Mouse (Mus musculus) neural tube, postnatal 0 days (tissue): ENCODE measurements around the gene Tmem30a. TPM values are rescaled to one million over a fixed set of nuclear protein-coding genes. Genes with fewer than 3 reads are reported as not detected.

ENCODE experiments used
- polyA plus RNA-seq: library from polyadenylated mRNA; unstranded; fragments of >200 nt; fragmentation: Nextera tagmentation; extraction: Ambion mirVana; gene quantifications from 2 replicates; pipeline ENCODE4 v1.2.1, GENCODE M21; 2015

The Tmem30a gene
- 125 and 131 TPM in 2 replicates for polyA plus RNA-seq

GRCm38 (mm10) chr9:79792841-79793835, at the start of gene Tmem30a:
Tmem30a (minus strand) TSS chr9:79793507.

DNA sequence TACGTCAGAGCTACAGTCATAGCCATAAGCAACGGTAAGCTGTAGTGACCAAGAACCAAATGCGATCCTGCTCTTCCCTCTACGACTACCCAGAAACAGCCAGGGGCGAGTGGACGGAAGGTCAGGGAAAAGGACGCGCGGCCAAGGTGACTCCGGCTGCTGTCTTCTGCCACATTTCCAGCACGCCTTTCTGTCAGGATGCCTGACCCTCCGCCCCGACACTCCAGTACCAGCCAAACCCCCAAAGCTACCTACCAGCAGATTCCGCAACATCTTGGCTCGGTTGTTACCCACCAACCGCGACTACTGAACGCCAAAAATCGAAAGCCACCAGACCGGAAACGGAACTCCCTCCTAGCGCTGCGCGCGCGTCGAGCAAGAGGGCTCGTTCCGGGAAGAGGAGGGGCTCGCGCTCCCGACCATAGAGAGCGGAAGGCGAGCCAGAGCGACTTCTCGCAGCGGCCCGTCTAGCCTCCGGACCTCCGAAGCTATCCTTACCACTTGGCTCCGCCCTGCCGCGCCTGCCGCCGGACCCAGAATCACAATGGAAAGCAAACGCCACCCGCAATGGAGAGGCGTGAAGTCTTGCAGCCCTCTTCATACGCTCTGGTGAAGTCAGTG, 33.8 kb downstream of the Tmem30a start, which contains the start of gene Cox7a2:
TSS of gene Cox7a2 (minus strand) at position 494 of the 621 bp plus-strand sequence.

Other genes starting within 250 kb of the Tmem30a start
- 16.9 and 19.2 TPM in 2 replicates for gene Col12a1, start 74.7 kb downstream of the Tmem30a start, polyA plus RNA-seq
- 1,090 and 1,209 TPM in 2 replicates for gene Cox7a2, start 33.6 kb downstream of the Tmem30a start, polyA plus RNA-seq
- gene Filip1, start 219.3 kb upstream of the Tmem30a start, polyA plus RNA-seq: 3.8 and 4.4 TPM in 2 replicates